Mouse (Mus musculus): ENCODE measurements at regions not wholly inside any gene's neighbourhood (a gene's known extent, or its start where the extent isn't known, plus 50 kb on each side); places are given as distances from the start of the nearest gene placed in this dataset.
A peak's percentile ranks its signal among the peaks of the same experiment; 100 is the strongest.

DNA sequence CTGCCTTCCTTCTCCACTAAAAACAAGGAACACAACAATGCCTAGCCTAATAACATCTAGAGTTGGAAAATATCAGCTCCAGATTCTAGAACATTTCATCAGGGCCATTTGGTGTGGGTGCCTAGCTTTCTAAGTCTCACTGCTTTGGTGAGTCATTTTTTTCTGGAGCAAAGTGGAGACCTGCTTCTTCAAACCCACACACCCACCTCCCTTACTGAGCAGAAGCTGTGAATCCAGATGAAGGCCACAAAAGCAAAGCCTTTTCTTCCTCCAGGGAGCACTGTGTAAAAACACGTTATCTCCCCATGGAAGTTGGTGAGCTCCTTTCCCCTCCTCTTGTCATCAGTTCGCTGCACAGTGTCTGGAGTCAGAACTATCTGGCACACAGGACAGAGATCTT is 294.1 kb downstream of the Mex3b start:
- no peak for DNase-seq (ENCODE audit: low read depth, low spot score)

DNA sequence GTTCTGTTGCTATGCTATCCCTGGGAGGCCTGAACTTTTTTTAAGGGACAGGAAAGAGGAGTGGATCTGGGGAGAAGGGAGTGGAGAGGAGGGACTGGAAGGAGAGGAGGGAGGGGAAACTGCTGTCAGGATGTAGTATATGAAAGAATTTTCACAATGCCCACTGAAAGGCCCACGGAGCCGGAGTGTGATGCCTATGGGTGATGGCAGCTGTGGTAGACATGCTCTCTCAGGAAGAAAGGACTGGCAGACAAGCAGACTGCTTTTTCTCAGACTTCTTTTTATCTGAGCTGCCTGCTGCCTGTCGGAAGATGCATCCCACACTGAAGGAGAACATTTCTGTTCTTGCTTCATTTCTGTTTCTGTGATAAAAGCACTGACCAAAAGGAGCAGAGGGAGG is 295.7 kb downstream of the Mex3b start:
- DNase-seq (ENCODE audit: low read depth, low spot score), result no peak

DNA sequence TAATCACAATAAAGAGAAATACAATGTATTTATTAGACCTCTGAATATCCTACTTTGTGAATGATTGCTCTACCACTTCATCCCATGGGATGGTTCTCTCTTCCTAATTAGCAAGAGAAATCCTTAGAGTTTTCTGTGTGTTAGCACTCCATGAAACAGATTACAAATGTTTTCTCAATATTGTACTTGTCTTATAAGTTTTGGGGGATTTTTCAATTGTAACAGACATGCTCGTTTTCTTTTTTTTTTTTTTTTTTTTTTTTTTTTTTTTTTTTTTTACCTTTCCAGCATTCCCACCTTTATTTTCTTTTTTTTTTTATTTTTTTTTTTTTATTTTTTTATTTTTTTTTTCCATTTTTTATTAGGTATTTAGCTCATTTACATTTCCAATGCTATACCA is 312.3 kb downstream of the Mex3b start:
- DNase-seq (ENCODE audit: low read depth, low spot score), result no peak

DNA sequence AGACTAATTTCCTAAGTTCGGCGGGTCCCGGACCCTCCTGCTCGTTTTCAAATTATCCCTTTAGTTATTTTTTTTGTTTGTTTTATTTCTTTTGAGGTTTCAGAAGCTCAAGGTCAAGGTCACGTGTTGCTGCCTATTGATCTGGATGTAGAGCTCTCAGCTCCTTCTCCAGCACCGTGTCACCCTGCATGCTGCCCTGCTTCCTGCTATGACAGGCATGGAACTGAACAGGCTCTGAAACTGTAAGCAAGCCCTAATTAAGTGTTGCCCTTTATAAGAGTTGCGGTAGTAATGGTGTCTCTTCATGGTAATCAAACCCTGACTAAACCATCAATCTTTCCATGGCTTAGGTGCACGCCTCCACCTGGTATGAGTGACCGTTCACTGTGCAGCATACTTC is 319.2 kb downstream of the Mex3b start:
- no peak for DNase-seq (ENCODE audit: low read depth, low spot score)

DNA sequence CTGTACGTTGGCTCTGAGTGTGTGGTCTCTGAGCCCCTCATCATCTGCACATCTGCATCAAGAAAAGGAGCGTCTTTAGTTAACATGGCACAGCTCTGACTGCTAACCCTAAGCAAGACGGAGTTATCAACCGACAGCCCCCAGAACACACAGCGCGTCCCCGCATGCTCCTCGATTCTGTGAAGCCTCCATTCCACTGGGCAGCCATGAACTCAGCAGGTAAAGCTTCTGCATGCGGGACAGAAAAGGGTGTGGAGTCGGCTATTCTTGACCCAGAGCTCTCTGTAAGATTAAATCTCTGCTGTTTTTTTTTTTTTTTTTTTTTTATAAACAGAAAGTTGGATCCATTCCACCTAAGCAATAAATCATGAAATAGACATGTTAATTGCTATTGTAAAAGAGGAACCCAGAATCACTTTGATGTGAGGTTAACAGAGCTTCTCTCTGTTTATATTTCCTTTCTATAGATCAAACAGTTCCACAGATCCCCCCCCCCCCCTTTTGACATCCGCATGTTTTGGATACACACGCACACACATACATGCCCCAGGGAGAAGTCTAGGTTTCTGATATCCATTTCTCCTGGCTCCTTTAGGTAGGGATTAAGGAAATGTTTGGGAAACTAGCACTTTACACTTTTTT is 328.9 kb downstream of the Mex3b start:
- DNase-seq (ENCODE audit: low read depth, low spot score), result no peak

DNA sequence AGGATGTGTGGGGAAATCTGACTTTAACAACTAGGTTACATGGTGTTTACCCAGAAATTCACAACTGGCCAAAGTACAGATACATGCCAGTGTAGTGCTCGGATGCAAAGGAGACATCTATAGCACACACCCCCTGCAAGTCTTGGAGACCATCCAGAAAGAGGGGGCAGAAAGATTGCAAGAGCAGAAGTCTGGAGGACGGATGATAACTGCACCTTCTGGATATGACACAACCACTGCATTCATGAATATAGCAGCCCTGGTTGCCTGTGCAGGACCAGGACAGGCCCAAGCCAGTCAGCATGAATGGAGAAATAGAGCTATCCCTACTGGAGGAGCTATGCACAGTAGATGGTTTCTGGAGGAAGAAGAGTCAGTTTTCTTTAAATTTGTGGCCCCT is 330.4 kb downstream of the Mex3b start:
- no peak for DNase-seq (ENCODE audit: low read depth, low spot score)

DNA sequence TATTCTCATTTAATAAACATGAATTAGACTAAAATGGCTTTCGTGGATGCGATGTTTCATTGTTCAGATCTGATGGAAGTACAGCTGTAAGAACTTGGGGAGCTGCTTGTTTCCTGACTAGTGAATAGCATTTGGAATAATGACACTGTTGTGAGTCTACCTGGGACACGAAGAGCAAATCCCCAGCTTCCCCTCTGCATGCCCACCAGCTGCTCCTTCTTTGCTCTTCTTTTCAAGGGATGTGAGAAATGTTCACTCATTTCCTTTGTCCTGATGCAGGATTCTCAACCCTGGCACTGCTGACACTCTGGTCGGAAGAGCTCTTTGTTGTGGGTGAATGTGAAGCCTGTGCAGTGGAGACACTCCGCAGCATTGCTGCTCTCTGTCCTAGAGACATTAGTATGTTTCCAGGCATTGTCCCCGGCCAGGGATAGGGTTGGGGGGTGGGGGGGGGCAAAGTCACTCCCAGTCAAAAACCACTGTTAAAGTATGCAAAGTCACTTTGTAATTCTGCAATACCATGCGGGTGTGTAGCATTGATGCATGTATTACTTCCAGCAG is 334.1 kb downstream of the Mex3b start:
- DNase-seq (ENCODE audit: low read depth, low spot score), result no peak

DNA sequence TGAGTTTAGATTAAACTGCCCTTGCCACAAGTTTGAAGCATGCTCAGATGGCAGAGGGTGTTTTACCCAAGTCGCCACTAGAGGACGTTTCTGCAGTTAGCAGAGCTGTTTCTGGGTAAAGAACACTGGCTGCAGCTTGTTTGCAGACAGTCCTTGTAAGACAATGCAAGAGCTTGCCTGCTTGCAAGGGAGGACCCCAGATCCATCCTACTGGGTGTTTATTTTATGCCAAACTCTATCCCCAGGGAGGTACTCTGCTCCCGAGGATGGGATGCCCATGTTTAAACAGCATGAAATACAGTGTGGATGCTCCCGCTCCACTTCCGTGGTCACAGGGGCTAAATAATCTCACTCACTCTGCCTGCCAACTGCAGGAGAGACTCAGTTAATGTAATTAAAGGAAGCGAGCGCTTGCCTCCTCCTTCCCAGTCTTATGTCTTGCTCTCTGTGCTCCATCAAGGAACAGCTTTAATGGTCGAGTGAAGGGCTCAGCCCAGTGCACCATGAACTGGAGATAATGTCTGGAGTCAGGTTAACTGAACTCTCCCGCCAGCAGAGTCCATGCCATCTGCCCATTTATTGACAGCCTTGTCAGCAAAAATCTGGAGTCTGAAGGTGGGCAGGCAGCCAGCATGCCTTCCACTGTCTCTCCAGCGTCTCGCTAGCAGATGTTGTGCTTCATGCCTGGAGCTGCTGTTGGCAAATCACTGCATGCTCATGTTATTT is 334.8 kb downstream of the Mex3b start:
- DNase-seq (ENCODE audit: low read depth, low spot score), result peak; percentile 58

DNA sequence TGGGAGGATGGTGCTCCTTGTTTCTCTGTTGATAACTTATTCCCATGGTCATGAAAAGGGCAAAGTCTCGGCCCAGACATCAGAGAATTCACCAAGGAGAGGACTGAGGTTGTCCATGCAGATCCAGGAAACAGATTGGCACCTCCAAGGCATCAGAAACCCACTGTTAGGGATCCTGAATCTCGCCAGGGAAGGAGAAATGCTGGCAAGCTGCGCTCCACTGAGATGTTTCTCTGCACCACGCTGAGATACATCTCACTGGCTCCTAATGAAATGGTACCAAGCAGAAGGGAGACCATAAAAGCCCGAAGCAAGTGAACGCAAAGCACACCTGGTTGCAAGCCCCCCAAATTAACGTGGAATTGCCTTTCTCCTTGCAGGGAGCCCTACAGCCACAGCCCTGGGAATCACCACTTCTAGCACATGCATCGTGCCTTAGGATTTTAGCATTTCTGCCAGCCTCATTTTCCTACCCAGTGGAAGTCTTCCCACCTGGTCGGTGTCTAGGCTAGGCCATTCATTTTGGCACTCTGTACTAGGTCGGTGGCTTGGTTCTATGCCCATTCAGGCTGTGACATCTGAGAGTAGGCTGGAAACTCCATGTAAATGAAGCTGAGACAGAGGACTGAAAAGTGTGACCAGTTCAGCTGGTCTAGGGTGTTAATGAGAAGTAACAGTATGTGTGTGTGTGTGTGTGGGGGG is 336.3 kb downstream of the Mex3b start:
- no peak for DNase-seq (ENCODE audit: low read depth, low spot score)

DNA sequence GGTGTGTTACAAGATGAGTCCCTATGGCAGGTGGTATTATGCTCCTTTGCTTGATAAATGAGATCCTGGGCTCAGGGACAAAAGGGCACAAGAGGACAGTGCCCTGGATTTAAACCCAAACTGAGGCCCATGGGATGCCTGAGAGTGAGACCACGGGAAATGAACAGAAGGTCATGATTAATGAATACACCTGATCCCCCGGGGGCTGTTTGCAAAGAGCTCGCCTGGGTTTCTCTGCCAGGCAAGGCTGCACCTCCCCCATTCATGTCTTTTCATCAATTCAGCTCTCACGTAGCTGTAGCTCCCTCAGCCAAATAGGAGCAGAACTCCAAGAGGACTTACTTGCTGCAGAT is 336.9 kb downstream of the Mex3b start:
- no peak for DNase-seq (ENCODE audit: low read depth, low spot score)

DNA sequence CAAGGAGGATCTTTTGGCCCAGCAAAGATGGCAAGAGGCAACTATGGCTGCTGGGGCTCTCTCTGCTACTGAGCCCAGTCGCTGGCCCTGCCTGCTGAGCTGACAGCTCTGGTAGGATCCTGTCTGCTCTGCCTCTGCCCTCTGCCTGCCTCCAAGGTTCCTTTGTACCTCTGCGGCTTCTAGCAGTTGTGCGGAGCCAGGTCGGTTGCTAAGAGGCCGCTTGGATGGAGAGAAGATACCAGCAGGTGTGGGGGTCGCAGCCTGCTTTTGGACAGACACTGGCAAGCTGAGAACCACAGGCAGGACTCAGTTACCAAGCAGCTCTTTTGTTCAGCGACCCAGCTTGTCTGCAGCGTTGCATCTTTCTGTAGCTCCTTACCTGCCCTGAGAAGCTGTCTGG is 337.6 kb downstream of the Mex3b start:
- no peak for DNase-seq (ENCODE audit: low read depth, low spot score)

DNA sequence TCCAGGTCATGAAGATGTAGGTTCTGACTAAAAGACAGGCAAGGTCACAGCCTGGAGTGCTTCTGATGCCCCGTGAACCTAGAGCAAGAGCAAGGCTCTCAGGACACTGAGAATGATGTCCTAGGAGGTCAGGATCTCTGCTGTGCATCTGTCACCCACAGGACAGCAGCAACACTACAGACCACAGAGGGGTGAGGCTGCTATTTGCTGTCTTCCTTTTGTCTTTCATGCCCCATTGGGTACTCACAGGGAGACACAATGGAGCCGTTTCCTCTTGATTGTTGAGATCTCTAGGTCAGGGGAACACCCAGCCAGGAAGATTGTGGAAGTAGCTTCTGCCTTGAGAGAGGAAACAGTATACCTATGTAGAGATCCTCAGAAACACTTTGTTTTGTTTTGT is 339.9 kb downstream of the Mex3b start:
- DNase-seq (ENCODE audit: low read depth, low spot score), result no peak

DNA sequence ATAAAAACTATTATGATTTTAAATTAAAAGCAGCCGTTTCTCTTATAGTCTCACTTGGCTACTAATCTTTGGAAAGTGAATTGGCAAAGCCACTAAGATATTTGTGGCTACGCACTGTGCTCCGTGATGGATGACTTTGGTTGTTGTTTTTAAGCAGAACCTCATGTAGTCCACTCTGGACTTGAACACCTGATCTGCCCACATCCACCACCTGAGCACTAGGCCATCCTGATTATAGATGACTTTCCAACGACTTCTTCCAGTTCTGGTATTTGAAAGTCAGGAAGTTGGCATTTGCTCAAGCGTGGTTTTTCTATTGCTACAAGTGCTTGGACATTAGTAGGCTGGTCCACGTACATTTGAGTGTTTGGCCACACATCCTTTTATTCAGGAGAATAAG is 344.5 kb downstream of the Mex3b start:
- no peak for DNase-seq (ENCODE audit: low read depth, low spot score)

DNA sequence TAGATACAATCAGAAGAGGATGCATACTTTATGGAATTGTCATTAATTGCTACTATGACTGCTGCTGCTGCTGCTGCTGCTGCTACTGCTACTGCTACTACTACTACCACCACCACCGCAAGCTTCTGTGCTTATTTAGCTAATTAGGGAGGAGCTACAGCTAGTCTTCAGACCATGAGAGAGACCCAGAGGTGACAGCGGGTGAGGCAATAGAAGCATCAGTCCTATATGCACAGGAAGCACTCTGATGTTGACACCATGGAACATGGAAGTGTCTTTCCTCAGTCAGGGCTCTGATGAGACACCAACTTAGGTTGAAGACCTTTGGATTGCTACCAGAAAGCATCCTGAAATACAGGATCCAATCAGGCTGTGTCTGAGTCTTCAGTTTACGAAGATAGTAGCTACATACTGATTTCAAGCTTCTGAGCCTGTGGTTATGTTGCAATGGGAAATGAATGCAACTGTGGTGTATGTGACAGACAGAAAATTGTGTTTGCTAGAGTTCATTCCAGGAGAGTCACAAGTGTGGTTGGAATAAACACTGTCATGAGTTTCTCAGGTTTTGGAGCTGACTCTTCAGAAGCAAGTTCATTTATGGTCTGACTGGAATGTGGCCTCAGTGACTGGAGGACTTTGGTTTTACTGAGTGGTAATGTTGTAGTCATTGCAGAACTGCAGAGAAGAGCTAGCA is 355.0 kb downstream of the Mex3b start:
- no peak for DNase-seq (ENCODE audit: low read depth, low spot score)

DNA sequence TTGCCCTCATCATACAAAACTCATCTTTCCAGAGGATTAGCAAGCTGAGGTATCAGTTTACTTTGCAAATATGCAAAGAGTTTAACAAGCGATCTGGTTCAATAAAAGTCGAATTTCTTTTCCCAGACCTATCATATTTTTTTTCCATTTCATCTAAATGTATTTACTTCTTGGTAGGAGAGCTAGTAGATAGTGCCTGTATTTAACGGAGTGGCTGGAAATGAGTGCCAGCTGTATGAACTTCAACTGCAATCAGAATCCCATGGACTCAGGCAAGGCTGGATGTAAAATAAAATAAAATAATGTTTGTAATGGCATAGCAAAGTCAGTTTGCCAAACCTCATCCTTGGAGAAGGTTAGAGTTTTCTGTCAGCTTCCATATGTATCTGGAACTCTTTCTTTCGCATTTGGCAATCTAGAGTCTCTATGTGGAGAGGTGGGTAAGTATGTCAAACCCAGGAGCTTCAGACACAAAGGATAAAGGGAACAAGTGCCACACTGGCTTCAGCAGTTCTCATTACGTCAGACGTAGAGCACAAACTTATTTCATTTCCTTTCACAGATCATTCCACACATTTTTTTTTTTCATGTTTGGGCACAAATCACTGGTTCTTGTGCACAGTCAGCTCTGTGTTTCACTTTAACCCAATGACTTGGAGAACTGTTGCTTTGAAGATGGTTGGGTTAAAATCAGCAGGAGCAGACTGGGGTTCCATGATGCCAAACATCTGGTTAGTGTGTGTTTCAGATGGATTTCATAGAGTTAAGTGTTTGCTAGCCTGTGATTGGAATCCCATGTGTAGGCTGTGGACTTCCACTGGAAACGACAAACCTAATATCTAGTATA is 357.2 kb upstream of the Tmc3 start:
- DNase-seq (ENCODE audit: low read depth, low spot score), result peak; percentile 39

DNA sequence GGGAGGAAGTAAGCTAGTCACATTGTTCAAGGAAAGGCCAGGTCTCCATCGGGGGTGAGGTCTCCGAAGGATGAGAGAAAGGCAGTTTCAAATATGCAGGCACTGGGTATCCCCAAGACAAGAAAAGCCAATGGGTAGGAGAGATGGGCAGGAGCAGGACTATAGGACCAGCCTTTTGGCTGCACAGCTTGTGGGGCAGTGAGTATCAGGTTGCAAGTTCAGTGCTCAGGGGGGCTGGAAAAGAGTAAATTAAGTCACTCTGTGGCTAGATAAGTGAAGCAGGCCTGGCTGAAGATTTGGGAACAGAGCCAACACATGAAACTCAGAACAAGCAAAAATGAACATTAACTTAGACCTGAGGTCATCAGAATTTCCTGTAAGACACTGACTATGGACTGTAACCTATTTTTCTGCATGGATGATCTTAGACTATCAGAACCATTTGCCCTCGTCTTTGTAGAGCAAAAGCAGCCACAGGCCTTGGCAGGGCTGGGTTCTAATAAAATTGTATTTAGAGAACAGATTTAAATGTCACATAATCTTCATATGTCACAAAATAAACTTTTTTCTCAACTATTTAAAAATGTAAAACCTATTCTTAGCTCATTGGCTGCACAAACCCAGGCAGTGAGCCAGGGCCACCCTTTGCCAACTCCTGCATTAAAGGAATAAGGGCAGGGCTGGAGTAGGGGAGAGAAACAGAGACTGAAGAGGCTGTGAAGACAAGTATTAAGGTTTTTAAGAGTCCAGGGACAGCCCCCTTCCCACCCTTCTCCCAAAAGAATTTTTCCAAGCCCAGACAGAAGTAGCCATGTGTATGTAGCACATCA is 354.0 kb upstream of the Tmc3 start:
- no peak for DNase-seq (ENCODE audit: low read depth, low spot score)

DNA sequence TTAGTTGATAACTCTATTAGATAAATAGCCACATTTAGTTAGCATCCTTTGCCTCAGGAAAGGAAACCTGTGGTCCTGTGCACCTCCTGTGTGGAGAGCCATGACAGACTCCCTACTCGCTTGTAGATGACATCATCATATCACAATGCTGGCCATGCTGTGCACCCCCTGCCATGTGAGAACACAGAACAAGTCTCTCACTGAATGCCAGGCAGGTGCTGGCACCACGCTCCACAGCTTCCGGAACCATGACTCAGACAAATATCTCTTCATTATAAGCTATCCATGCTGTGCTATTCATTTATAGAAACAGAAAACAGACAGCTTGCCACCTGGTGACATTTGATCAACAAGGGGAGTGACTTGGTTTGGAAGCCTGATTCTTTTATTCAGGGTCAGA is 349.1 kb upstream of the Tmc3 start:
- DNase-seq (ENCODE audit: low read depth, low spot score), result no peak

DNA sequence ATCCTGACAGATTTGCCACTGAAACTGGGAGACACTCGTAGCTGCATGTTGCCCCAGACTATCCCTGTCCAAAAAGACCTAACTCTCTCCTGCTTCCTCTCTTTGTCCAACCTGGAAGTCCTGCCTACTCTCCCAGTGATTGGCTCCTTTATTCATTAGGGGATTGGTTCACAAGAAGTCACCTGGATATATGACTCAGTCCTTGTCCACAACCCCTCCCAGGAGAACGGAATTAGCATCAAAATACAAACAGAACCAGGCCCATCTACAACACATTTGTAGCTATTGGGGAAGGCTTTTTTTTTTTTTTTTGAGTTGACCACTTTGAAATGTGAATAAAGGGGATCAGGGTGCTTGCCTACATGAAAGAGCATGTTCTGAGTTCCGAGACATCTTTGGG is 347.4 kb upstream of the Tmc3 start:
- no peak for DNase-seq (ENCODE audit: low read depth, low spot score)

DNA sequence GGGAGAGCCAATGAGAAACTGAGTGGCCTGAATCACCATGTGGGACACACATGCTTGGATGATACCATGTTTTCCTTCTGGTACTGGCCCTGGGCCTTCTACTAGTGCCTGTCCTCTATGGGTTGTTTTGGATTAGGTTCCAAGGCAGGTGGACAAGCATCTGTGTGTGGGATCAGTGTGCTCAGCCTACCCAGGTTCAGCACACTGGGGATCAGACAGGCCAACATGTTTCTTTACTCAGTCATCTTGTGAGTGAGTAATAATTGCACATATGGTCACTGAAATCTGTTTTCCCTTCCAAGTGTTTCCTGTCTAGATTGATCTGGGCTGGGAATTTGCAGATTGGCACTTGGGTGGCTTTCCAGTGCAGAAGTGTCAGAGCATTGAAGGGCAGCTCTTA is 346.6 kb upstream of the Tmc3 start:
- peak; percentile 30 for DNase-seq (ENCODE audit: low read depth, low spot score)

DNA sequence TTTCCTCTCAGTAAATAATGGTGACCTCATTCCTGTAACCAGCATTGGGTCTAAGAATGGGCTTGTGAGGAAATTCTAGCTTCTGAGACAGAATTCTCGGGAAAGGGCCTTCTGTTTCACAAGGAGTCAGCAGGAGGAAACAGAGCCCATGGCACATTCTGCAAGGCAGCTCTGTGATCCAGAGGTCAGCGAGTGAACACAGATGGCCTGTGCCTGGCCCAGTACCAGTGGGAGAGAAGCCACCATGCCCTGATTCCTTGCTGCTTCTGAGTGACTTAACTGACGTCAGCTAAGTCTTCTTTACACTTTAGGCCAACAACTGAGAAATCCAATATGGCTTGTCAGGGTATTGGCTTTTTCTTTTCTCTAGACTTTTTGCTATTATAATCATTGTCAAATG is 342.5 kb upstream of the Tmc3 start:
- DNase-seq (ENCODE audit: low read depth, low spot score), result no peak

Measured in forelimb bud, embryonic 11.5 days (tissue).